Mouse (Mus musculus) B cell, adult 2 months (primary cell): Measurements from ENCODE around the gene Rad9b.
"Not testable (repeated sequence)": the region's sequence is repeated elsewhere in the genome, so short reads cannot be mapped to it uniquely, and the experiment has no call there.

Source experiments
- DNase-seq, 2 experiments: peaks; one replicate each; pipeline ENCODE4 v3.0.0; 2022

Gene Rad9b

DNA sequence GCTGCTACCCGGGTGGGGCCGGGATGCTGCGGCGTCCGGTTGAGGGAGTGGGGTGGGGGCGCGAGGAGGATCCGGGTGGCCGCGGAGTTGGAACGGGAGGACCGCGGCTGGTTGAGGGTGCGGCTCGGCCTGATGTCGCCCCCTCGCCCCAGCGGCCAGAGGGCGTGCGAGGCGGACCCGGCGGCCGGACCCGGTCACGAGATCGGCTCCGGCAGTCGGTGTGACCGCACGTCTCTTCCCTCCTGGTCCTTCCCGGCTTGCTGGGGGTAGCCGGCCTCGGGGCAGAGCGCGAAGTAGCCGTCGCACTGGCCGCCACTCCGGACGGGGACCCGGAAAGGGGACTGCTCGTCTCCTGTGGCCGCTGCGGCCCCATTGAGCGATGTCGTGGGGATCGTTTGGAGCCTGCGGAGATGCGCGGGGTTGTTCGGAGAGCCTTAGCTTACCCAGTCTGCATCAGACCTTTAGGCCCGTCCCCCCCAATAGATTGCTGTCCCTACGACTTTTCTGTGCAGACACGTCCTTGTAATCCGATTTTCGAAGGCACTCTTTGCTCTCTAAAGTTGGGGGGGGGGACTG is 547 bp upstream of the Rad9b start:
- DNase-seq = no peak

DNA sequence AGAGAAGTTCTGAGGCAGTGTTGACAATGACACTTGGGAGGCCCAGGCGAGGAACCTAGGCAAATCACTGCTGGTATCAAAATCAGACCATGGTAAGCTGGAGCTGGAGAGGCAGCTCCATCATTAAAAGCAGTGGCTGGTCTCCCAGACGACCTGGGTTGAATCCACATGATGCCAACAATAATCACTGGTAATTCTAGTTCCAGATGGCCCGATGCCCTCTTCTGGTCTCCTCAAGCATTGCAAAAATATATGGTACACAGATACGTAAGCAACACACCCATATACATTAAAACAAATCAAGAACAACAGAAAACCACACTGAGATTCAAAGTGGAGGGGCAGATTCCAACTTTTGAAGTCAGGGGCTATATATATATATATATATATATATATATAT is 8.3 kb downstream of the Rad9b start:
- DNase-seq = no peak

DNA sequence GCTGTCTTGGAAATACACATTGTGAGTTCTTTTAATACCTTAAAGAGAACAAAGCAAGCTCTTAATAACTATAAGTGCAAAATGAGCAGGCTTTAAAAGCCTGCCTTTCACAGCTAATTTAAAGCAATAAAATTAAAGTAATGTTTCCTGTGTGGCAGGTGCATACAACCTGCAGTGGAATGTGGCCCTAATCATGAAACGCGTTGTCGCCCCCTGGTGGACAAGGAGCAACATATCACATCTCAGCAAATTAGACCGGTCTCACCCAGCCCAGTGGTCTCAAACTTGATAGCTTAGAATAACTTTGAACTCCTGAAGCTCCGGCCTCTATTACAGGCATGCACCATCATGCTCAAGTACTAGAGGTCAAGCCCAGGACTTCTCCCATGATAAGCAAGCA is 9.8 kb downstream of the Rad9b start:
- DNase-seq = peak; percentile 91

DNA sequence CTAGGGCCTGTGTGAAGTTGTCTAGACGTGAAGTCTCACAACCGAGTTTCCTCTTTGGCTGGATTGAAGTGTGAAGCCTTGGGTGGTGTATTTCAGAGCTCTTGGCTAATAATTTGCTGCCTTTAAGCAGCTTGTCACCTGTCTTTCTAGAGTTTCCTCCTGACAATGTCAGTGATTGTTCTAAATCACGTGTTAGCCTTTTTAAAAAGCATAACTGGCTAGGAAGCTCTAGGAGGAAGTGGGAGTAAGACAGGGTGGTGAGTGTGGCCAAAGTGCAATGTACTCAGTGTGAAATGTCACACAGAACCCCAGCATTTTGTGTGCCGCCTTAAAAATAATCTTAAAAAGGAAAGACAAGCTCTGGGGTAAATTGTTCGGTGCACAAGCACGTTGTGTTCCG is 10.3 kb downstream of the Rad9b start:
- peak; percentile 32 to 42 for DNase-seq

DNA sequence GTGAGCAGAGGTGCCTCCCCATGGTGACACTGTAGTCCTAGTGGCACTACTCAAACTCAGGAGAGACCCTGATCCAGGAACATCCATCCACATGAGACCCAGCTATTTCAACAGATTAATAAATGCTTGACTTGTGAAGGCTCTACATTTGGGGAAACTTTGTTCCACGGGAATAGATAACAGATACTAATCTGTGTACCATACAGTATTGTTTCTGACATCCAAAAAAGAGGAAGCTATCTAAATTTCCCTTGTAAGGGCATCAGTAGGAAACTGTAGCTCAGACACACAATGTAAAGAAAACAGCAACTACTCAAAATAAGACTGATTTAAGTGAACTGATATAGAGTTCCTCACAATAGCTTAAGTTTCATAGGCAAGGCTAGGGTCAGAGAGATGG is 11.2 kb downstream of the Rad9b start:
- DNase-seq = no peak

DNA sequence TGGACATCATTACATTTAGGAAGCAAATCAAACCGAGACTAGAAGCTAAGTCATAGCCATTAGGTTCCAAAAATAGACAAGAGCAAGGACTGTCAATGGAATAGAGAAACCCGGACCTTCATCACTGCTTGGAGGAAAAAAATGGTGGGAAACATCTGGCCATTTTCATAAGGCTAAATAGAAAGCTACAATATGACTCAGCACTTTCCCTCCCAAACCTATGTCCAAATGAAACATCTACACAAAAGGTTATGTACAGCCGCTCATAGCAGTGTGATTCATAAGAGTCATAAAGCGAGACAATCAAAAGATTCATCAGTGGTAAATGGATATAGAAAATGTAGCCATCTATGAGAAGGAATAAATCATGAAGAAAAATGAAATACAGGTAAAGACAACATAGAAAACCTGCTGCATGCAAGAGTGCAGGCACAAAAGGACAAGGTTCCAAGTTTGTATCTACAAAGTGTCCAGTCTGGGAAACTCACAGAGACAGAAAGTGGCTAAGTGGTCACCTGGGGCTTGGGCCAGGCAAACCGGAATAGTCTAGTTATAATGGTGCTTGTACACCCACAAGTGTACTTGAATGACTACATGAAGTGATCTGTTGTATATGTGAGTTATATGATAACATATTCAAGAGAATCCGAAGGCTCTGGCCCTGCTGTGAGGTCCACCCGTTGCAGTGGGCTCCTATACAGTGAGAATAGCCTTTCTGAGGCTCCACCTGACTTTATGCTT is 17.3 kb downstream of the Rad9b start:
- no peak for DNase-seq

DNA sequence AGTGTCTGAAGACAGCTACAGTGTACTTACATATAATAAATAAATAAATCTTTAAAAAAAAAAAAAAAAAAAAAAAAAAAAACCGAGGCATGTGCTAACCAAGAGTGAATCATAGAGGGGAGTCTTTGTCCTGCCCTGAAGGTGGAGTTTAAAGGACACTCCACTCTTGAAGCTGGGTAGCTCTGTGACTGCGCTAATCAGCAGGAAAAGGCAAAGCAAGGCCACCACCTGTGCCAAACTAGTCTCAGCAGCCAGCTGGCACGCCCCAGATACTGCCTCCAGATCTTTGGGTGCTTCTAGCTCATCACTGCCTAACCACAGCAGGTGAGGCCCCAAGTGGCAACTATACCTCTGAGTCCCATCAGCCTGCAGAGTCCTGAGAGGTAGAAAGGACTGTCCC is 19.4 kb downstream of the Rad9b start:
- DNase-seq = no peak

DNA sequence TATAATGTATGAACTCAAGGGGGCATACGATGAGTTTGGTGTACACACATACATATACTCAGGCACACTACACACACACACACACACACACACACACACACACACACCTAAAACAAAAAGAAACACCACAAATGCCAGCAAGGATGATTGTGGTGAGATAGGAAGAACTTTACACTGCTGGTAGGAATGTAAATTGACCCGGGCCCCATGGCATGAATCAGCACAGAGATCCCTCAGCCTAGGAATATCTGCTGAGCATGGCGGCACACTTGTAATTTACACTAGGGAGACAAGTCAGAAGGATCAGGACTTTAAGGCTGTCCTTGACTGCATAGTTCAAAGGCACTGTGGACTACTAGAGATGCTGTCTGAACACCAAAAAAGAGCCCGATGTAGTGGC is 23.8 kb downstream of the Rad9b start:
- DNase-seq = no peak

DNA sequence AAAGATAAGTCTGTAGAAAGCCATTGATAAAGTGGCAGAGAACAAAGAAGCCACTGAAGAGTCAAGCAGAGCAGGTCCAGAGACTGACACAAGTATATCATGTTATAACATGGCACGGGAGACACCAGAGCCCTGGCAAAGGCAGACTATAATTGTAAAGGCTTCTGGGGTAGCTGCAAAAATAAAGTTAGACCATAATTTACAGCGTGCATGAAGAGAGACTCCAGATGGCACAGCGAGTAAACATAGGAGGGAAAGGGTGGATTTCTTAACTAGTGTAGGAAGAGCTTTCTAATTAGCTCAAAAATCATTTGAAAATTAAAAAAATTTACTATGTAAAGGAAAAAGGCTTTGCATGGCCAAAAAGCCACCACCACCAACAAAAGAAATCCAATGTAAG is 26.8 kb downstream of the Rad9b start:
- DNase-seq = no peak

DNA sequence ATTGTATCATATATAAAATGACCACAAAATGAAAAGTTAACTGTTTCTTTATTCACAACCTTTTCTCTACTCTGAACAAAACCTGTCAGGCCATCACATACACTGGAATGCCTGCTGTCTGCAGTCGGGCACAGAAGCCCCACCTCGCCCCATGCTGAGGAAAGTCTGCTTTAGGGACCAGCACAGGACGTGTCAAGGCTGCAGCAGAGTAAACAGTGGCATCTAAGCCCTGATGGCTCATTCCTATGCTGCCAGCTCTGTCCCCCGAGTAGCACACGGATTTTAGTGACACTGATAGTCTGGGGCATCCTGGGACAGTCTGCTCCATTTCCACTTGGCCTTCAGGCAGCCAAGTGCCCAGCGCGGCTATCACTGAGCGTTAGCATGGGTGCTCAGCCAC is 28.6 kb downstream of the Rad9b start:
- DNase-seq = no peak

DNA sequence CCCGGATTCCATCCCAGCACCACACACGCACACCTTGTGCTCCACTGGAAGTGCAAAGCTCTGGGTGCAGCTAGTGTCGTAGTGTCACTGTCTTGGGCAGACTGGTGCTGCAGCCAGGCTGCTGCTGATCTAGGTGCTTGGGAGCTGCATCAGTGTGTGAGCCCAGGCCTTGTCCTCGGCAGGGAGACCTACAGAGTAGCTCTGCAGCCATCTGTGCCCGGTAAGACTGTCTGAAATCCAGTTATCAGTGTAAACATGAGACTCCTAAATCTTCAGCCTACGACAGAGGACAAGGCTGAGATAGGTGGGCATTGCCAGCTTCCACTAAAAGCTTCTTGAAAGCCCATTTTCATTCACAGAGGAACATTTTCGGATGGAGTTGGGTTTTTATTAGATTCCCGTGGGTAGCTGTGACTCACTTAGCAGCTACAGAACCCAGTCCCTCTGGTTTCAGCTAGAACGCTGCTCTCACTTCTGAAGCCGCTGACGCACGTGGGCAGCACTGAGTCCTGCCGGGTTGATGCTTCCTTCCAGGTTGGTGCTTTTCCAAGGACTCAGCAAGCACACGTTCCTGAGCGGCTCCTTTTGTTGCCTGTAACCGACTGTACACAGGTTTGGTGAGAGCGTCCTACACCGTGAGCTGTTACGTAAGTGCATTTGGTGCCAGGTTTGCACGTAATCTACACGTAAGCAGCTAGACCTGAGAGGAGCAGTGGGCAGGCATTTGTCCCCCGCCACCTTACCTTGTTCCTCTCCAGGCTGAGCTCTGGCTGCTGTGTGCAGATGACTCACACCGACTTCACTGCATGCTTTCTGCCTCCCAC is 29.2 kb downstream of the Rad9b start:
- DNase-seq = no peak

DNA sequence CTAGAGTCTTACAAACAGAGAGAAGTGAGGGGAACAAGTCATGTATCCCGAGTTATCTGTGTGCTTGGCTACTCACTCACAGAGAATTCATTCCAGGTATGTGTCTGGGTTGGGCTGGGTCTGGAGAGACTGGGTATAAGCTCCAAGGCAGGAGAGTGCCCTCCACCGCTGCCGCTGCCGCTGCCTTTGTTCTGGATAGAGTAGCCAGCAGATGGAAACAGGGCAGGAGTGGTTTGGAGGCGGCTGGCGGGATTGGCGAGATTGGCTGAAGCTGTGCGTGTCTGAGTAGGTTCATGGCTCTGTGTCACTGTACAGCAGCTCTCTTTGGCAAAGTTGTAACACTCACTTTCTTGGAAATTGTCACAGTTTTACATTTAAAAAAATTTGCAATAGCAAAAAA is 30.5 kb downstream of the Rad9b start:
- no peak for DNase-seq

DNA sequence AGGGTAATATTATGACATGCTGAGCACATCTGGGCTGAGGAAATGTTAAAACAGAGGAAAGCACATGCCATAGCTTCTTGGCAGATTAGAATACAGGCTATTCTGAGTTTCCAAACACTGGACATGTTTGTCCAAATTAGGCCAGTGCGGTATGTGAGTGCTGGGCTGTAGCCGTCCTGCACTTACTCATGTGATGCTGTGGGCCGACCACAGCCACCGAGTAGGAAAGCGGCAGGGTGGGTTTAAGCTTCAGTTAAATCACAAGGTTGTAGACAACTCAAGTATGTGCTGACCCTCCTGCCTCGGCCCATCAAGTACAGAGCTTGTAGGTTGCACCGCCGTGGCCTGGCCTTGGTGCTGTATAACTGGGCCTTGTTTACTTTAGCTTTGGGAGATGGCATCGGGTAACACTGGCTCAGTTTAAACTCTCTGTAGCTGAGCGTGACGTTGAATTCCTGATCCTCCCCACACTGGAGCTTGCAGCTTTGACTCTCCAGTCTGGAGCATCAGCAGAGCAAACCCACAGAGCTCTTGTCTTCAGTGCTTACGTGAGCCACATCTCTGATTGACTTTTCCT is 33.7 kb downstream of the Rad9b start:
- no peak for DNase-seq

DNA sequence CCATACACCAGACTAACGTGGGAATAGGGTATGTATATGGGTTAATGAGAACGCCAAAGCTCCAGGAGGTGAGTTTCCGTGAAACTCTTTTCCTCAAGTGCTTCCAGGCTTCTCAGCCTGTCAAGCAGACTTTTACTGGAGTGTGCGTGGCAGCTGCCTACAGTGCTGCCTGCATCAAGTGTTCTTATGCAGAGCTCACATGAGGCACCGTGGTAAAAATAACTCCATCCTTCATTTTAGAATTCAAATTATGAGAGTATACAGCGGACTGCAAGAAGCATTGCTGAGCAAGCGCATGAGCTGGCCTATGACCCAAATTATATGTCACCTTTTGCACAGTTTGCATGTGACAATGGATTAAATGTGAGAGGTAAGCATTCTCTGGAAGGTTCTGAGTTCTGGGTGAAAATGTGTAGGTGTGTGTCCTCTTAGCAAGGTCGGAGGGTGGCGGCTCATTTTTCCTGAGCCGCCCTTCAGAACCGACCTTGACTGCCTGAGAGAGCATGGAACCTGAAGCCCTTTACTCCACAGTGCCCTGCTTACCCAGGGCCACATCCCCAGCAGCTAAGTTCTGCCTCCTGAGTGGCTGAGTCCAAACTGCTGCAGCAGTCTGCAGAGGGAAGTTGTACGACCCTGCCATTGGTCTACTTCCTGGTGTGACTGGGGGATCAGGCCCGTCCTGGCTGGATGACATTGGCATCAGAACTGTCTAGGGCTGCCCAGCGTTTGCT is 34.4 kb downstream of the Rad9b start:
- DNase-seq = no peak

DNA sequence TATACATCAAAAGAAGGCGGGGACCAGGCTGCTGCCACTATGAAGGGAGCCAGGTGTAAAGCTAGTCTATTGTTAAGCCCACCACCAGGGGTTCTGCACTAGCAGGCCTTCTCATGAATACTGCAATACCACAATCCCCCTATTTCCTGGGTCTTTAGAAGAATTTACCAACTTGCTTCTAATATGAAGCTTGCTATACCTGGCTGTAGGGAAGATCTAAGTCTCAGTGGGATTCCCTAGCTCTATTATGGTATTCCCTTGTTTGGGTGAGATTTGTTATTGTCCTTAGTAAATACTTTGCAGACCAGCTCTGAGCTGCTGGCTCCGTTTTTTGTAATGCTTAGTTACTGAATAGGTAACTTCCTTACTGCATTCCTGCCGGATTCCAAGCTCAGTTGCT is 35.1 kb downstream of the Rad9b start:
- not testable (repeated sequence) for DNase-seq

DNA sequence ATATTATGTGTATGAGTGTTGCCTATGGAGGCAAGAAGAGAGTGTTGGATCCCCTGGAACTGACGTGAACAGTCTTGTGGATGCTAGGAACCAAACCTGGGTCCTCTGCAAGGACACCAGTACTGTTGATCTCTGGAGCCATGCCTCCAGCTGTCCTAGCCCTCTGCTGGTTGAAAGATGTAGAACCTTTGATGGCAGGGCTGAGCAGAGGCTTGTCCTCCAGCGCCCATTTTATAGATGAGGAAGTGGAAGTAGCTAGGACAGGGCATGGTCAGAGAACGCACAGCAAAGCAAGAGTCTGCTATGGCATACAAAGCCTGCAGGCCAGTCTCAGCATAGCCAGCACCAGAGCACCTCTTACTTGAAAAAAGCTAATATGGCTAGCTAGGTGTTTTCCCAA is 35.9 kb downstream of the Rad9b start:
- DNase-seq = peak; percentile 77 to 80

DNA sequence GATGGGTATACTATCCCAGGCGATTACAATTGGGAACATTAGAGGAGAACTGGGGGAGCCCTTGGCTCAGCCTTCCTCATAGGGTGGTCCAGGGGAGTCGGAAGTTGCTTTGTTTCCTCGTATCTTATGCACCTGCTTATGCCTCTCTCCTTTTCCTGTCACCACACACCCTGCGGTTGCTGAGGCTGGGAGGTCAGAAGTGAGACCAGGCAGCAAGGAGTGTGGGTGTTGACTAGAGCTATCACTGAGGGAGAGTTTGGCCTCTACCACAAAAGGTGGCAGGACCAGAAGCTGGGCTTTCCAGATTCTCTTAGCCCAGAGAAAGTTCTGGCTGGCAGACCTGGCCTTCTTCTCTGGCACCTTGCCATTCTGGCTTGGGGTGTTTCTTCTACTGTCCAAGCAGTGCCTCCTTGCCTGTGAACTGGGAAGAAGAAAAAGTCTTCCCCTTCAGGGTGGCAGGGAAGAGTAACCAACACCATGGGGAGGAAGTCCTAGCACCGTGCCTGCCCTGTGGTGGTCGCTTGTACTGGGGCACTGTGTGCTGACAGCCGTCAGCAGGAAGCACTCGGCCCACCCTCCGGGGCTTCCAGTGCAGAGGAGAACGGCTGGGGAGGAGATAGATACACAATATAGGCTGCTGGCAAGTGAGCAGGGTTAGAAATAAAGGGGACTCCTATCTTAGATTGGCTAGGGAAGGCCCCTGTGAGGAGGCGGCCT is 36.5 kb downstream of the Rad9b start:
- no peak for DNase-seq

DNA sequence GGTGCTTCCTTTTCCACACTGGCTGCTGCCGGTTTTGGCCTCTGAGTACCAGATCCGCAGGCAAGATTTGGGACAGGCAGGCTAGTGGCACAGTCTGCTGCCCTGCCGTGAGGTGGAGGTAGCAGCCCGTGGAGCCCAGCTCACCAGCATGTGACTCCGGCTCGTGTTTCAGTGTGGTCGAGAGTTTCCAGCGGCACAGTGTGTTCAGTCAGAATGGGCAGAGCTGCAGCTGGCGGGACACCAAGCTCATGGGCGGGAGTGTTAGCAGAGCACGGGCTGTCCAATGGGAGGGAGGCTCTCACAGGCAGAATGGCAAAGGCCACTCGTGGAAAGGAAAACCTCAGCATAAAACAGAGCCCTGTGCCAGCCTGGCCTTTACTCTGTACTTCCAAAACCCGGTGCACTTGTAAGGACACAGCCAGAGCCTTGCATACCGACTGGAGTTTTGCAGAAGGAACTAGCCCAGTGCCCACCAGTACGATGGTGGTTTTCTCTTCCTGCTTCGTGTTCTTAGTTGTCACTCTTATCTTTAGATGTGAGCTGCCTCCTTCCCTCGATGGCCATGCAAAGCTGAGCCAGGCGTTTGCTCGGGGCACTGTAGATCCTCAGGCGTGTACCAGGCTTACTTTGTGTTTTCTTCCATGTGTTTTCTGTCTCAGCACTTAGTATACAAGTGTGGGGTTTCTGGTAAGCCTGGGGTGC is 38.9 kb downstream of the Rad9b start:
- peak; percentile 69 to 71 for DNase-seq

DNA sequence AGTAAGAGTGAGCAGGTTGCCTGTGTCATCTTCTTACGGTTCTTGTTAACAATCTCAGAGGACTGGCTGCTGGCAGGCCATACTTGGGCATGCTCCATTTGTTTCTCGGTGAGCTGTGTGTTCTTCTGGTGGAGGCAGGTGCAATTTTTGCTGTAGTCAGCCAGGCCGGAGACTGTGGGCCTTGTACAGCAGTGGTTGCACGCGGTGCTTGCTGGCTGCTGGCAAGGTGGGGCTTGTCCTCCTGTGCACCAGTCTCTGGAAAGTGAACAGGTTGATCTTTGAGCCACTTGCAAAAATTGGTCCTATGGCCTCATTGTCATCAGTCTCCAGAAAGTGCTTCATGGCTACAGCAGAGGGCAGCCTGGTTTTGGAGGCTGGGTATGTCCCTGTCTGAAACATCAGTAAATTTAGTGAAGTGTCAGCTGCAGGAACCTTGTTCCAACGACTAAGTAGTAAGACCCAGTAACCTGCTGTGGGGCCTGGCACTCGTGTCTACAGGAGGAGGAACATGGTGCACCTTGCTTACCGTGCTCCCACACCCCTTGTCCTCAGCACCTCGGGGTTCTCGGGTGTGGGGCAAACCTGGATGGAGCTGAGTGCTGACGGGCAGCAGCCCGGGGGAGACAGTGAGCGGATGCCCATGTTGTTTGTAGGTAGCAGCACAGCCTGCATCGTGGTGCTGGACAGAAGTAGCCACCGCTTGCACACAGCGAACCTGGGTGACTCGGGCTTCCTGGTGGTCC is 40.9 kb downstream of the Rad9b start:
- DNase-seq = no peak

DNA sequence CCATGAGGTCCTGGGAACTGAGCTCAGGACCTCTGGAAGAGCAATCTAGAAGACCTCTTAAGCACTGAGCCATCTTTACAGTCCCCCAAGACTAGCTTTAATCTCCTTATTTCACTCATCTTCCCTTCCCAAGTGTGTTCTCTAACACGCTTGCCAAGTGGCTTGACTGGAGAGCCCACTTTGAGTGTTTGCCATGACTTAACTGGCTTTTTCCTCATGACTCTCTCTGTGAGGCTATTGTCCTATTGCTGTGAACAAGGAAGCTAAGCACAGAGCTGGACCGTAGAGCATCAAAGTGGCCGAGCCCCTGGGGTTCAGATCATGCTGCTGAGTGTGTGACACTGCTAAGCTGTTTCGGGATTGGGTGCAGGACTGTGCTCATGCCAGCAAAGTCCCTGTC is 41.7 kb downstream of the Rad9b start:
- DNase-seq = no peak

DNA sequence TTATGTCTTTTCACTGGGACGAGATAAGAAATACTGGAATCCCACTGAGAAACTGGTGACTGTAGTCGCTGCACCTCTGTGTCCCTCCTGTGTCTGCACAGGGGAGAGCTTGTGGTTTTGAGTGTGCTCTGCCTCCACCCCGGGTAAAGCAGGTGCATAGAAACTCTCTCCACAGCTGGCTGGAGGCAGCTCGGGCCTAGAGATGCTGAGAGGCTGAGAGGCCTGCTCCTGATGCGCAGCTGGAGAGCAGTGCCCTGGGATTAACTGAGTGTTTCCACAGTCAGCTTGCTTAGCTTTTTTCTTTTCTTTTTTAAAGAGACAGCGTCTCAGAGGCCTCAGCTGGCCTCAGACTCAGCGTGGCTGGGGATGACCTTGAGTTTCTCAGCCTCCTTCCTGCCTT is 42.3 kb downstream of the Rad9b start:
- DNase-seq = no peak
